Mouse (Mus musculus): ENCODE results near the gene Ulk4. TPM values are rescaled to one million over a fixed set of nuclear protein-coding genes. Genes with fewer than 3 reads are reported as not detected.
"Not testable (repeated sequence)": the region's sequence is repeated elsewhere in the genome, so short reads cannot be mapped to it uniquely, and the experiment has no call there.

Ulk4 gene
- polyA plus RNA-seq, 1 experiment: 2.9 TPM

- DNase-seq: peak; percentile 22
- Histone ChIP-seq H3K27me3 (ENCODE audit: control insufficient read depth, insufficient read depth, low read length) (no peaks in the 10 kb centered on the region), H3K4me1 (replicated peaks; ENCODE audit: control insufficient read depth, insufficient read depth, low read length) (0 out of 2 replicates have a peak, but pooled peaks cover 3% of the 10 kb centered on the region), H3K36me3 (ENCODE audit: control insufficient read depth, insufficient read depth, low read length) (no peaks in the 10 kb centered on the region), H3K4me3 (ENCODE audit: control insufficient read depth, insufficient read depth, low read length) (no peak overlapping the region), H3K27ac (ENCODE audit: control insufficient read depth, insufficient read depth, low read length) (no peak overlapping the region)
- TF ChIP-seq CTCF (IDR thresholded peaks at IDR 0.05; ENCODE audit: borderline replicate concordance, control insufficient read depth, extremely low read depth, insufficient read depth, low read length, poor library complexity) (no peak), POLR2A (IDR thresholded peaks at IDR 0.05; ENCODE audit: control insufficient read depth, extremely low read depth, insufficient read depth, low read length, poor library complexity) (no peak)
- 39% methylated on average over 3 of the region's 3 CpGs for WGBS
These were observed 64.7 kb downstream of the Ulk4 start for GRCm38 (mm10) chr9:121212322-121212721.

- WGBS: 94% methylated on average over 7 of the region's 7 CpGs
These were observed 72.0 kb downstream of the Ulk4 start for GRCm38 (mm10) chr9:121205046-121205445.

DNA sequence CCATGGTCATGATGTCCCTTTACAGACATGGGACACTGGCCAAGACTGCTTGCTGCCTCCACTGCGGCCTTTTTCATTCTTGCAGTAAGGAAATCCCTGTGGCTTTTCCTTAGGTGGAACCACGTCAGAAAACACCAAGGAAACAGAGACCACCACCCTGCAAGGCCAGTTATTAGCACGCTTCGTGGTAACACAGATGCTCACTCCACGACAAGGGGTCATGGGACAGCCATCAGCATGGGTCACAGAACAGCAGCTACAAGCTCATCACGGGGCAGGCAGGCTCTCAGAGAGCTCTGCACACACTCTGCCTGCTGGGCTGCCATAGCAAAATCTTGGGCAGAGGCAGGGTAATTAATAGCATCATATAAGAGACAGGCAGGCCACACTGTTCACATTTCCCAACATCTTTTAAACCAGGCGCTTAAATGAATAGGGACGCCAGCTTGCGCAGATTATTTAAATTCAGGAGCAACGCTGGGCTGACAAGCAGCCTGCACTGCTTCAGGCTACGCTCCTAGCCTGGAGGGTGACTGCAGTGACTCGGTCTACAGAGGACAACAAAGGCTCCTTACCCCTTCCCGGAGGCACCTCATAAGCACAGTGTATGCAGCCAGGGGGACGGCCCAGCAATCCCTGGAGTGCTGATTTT is 72.7 kb downstream of the Ulk4 start:
- TF ChIP-seq POLR2A (IDR thresholded peaks at IDR 0.05; ENCODE audit: control insufficient read depth, extremely low read depth, insufficient read depth, low read length, poor library complexity) (no peak), CTCF (IDR thresholded peaks at IDR 0.05; ENCODE audit: borderline replicate concordance, control insufficient read depth, extremely low read depth, insufficient read depth, low read length, poor library complexity) (no peak)

More at GRCm38 (mm10) chr9:121205046-121205445, 72.0 kb downstream of the Ulk4 start:
- H3K36me3 ChIP-seq (ENCODE audit: control insufficient read depth, insufficient read depth, low read length): no peaks in the 10 kb centered on the region
- H3K27ac ChIP-seq (ENCODE audit: control insufficient read depth, insufficient read depth, low read length): no peak overlapping the region
- no peak for TF ChIP-seq CTCF (IDR thresholded peaks at IDR 0.05; ENCODE audit: borderline replicate concordance, control insufficient read depth, extremely low read depth, insufficient read depth, low read length, poor library complexity)
- TF ChIP-seq POLR2A (IDR thresholded peaks at IDR 0.05; ENCODE audit: control insufficient read depth, extremely low read depth, insufficient read depth, low read length, poor library complexity): no peak
- no peak for DNase-seq
- no peaks in the 10 kb centered on the region for H3K4me1 ChIP-seq (replicated peaks; ENCODE audit: control insufficient read depth, insufficient read depth, low read length)
- H3K4me3 ChIP-seq (ENCODE audit: control insufficient read depth, insufficient read depth, low read length): no peak overlapping the region
- H3K27me3 ChIP-seq (ENCODE audit: control insufficient read depth, insufficient read depth, low read length): no peaks in the 10 kb centered on the region

DNA sequence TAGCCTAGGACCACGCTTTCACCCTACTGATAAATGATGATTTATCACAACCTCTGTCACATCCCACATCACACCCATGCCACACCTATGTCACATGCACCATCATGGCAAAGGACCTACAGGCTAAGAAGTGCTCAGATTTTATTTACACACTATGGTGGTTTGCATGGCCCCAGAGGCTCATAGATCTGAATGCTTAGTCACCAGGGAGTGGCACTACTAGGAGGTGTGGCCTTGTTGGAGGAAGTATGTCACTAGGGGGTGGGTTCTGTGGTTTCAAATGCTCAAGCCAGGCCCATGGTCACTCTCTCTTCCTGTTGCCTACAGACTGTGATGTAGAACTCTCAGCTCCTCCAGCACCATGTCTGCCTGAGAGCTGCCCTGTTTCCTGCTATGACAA is 73.3 kb downstream of the Ulk4 start:
- H3K4me3 ChIP-seq (ENCODE audit: control insufficient read depth, insufficient read depth, low read length): no peak overlapping the region
- 100% methylated on average over 1 of the region's 1 CpGs for WGBS
- TF ChIP-seq CTCF (IDR thresholded peaks at IDR 0.05; ENCODE audit: borderline replicate concordance, control insufficient read depth, extremely low read depth, insufficient read depth, low read length, poor library complexity) (no peak), POLR2A (IDR thresholded peaks at IDR 0.05; ENCODE audit: control insufficient read depth, extremely low read depth, insufficient read depth, low read length, poor library complexity) (no peak)
- no peaks in the 10 kb centered on the region for H3K36me3 ChIP-seq (ENCODE audit: control insufficient read depth, insufficient read depth, low read length)
- H3K4me1 ChIP-seq (replicated peaks; ENCODE audit: control insufficient read depth, insufficient read depth, low read length): no peaks in the 10 kb centered on the region
- no peak for DNase-seq
- H3K27ac ChIP-seq (ENCODE audit: control insufficient read depth, insufficient read depth, low read length): no peak overlapping the region
- H3K27me3 ChIP-seq (ENCODE audit: control insufficient read depth, insufficient read depth, low read length): no peaks in the 10 kb centered on the region

More for the DNA sequence above, 72.7 kb downstream of the Ulk4 start:
- Histone ChIP-seq H3K4me3 (ENCODE audit: control insufficient read depth, insufficient read depth, low read length) (no peak overlapping the region), H3K4me1 (replicated peaks; ENCODE audit: control insufficient read depth, insufficient read depth, low read length) (no peaks in the 10 kb centered on the region), H3K36me3 (ENCODE audit: control insufficient read depth, insufficient read depth, low read length) (no peaks in the 10 kb centered on the region), H3K27ac (ENCODE audit: control insufficient read depth, insufficient read depth, low read length) (no peak overlapping the region), H3K27me3 (ENCODE audit: control insufficient read depth, insufficient read depth, low read length) (no peaks in the 10 kb centered on the region)
- DNase-seq: no peak
- WGBS: 95% methylated on average over 14 of the region's 14 CpGs

DNA sequence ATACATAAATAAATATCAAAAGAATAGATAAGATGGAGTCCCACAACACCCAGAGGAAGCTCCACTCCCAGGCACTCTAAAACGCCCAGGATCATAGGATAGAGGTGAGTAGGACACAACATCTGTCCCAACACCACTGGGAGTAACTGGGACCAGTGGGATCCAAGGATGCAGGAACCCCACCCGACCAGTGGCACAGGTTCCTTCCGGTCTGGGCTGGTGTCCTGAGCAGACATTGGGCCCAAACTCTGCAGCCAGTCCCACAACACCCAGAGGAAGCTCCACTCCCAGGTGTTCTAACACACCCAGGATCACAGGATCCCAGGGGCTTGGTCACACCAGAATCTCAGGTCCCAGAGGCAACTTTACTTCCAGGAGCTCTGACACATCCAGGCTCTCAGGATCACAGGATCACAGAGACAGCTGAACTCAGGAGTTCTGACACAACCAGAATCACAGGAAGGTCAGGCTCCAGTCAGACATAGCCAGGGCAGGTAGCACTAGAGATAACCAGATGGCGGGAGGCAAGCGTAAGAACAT is 77.8 kb downstream of the Ulk4 start:
- H3K4me3 ChIP-seq (ENCODE audit: control insufficient read depth, insufficient read depth, low read length); H3K27me3 ChIP-seq (ENCODE audit: control insufficient read depth, insufficient read depth, low read length); DNase-seq; H3K27ac ChIP-seq (ENCODE audit: control insufficient read depth, insufficient read depth, low read length); H3K4me1 ChIP-seq (replicated peaks; ENCODE audit: control insufficient read depth, insufficient read depth, low read length); H3K36me3 ChIP-seq (ENCODE audit: control insufficient read depth, insufficient read depth, low read length): not testable (repeated sequence)
- 91% methylated on average over 5 of the region's 5 CpGs for WGBS

DNA sequence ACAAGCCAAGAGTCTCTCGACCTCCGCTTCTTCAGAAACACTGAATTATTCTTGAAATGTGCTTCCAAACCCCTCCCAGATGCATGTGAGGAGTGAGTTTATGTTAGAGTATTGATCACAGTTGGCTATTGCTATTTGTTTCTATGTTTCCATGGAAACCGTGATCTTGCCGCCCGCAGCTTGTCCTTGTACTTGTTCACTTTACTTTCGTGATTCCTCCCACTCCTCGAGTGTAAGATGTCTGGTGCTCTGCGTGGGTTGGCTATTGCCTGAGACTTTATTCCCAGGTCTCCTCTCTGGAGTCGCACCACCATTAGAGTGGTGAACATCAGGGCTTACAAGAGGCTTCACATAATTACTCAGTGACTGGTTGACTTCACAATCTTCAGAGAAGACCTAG is 80.5 kb downstream of the Ulk4 start:
- DNase-seq: no peak
- Histone ChIP-seq H3K27me3 (ENCODE audit: control insufficient read depth, insufficient read depth, low read length) (no peaks in the 10 kb centered on the region), H3K36me3 (ENCODE audit: control insufficient read depth, insufficient read depth, low read length) (no peaks in the 10 kb centered on the region), H3K27ac (ENCODE audit: control insufficient read depth, insufficient read depth, low read length) (no peak overlapping the region), H3K4me3 (ENCODE audit: control insufficient read depth, insufficient read depth, low read length) (no peak overlapping the region), H3K4me1 (replicated peaks; ENCODE audit: control insufficient read depth, insufficient read depth, low read length) (no peaks in the 10 kb centered on the region)
- TF ChIP-seq POLR2A (IDR thresholded peaks at IDR 0.05; ENCODE audit: control insufficient read depth, extremely low read depth, insufficient read depth, low read length, poor library complexity) (no peak), CTCF (IDR thresholded peaks at IDR 0.05; ENCODE audit: borderline replicate concordance, control insufficient read depth, extremely low read depth, insufficient read depth, low read length, poor library complexity) (no peak)
- 96% methylated on average over 9 of the region's 9 CpGs for WGBS

DNA sequence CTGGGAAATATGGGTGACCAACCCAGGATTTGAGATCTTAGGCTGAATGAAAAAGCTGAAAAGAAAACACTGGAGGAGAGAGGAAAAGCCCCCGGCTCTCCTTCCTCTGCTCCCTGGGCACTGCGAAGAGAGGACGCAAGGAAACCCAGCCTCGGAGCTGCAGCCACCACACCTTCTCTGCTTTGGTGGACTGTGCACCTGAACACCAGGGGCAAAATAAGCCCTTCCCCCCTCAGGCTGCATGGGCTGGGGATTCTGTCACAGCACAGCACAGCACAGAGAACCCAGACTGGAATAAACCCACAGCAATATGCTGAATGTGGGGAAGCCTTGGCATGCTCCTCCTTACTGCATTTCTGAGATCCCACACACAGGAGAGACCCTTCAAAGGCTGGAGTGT is 81.9 kb downstream of the Ulk4 start:
- H3K36me3 ChIP-seq (ENCODE audit: control insufficient read depth, insufficient read depth, low read length): no peaks in the 10 kb centered on the region
- no peak overlapping the region for H3K4me3 ChIP-seq (ENCODE audit: control insufficient read depth, insufficient read depth, low read length)
- TF ChIP-seq CTCF (IDR thresholded peaks at IDR 0.05; ENCODE audit: borderline replicate concordance, control insufficient read depth, extremely low read depth, insufficient read depth, low read length, poor library complexity): no peak
- no peak for TF ChIP-seq POLR2A (IDR thresholded peaks at IDR 0.05; ENCODE audit: control insufficient read depth, extremely low read depth, insufficient read depth, low read length, poor library complexity)
- H3K4me1 ChIP-seq (replicated peaks; ENCODE audit: control insufficient read depth, insufficient read depth, low read length): no peaks in the 10 kb centered on the region
- no peak overlapping the region for H3K27ac ChIP-seq (ENCODE audit: control insufficient read depth, insufficient read depth, low read length)
- no peak for DNase-seq
- no peaks in the 10 kb centered on the region for H3K27me3 ChIP-seq (ENCODE audit: control insufficient read depth, insufficient read depth, low read length)
- 100% methylated on average over 4 of the region's 4 CpGs for WGBS

Data from thymus, adult 2 months (tissue).